Mouse (Mus musculus) stomach, postnatal 0 days (tissue): ENCODE data around the gene Cox7a1.

Experiments used
- CTCF ChIP-seq: IDR thresholded peaks from 2 replicates; pipeline ENCODE4 v1.5.1; 2016; ENCODE audit warnings: antibody characterized with exemption, low read depth, mild to moderate bottlenecking, moderate library complexity
- EP300 ChIP-seq: optimal IDR thresholded peaks from 2 replicates; pipeline ENCODE3; 2016; ENCODE audit warnings: antibody characterized with exemption

DNA sequence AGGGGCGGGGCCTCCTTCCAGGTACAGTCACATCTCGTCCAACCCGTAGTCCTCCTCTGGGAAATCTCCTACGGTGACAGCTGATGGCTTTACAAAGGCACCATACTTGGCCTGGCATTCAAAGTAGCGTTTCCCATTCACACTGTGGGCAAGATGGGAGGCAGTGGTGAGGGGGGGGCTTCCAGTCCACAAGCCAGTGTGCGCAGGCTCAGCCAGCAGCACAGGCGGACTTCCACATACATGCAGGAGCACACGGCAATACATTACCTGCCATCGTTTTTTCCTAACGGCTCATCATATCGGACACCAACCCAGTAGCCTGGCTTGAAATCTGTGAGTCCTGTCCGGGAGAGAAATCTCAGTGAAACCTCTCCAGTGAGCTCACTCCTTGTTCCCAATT lies 40.3 kb downstream of the Cox7a1 start:
- TF ChIP-seq EP300: no peak
- no peak for TF ChIP-seq CTCF
